Mouse (Mus musculus) CH12.LX (cell line): ENCODE data around the gene Alppl2. TPM values are rescaled to one million over a fixed set of nuclear protein-coding genes. Genes with fewer than 3 reads are reported as not detected.

Experiments used
- DNase-seq: peaks from one replicate; pipeline ENCODE4 v3.0.0-alpha.2; 2013; ENCODE audit errors: extremely low read depth
- H3K27ac ChIP-seq: 2 replicates; pipeline ENCODE4 v1.5.1; 2012; ENCODE audit warnings: low read depth, mild to moderate bottlenecking, control low read depth, moderate library complexity; ENCODE audit not compliant: insufficient read depth
- H3K27me3 ChIP-seq: replicated peaks from 2 replicates; pipeline ENCODE3; 2012; ENCODE audit warnings: inconsistent platforms
- H3K36me3 ChIP-seq, 2 experiments: replicated peaks in 1 of 2; 2 replicates each; pipeline versions ENCODE3 to v1.6.1; 2012; ENCODE audit warnings: inconsistent platforms in 1 of 2, low read length in 1 of 2, mild to moderate bottlenecking in 1 of 2, mixed read lengths in 1 of 2, moderate library complexity in 1 of 2; ENCODE audit not compliant: control insufficient read depth in 1 of 2, insufficient read depth in 1 of 2
- H3K4me1 ChIP-seq, 2 experiments: 2 replicates each; pipeline ENCODE4 v1.6.1; 2012; ENCODE audit warnings: inconsistent platforms in 1 of 2, moderate library complexity in 1 of 2; ENCODE audit not compliant: insufficient read depth in 2 of 2, control insufficient read depth in 1 of 2
- H3K4me2 ChIP-seq: 2 replicates; pipeline ENCODE4 v1.6.1; 2012; ENCODE audit warnings: low read depth, mild to moderate bottlenecking, control low read depth; ENCODE audit not compliant: poor library complexity, insufficient read depth, severe bottlenecking
- H3K4me3 ChIP-seq, 3 experiments: fragments of 150-350 bp in 1 of 3; sonication (generic) in 1 of 3; replicated peaks in 1 of 3; 2 replicates each; pipeline versions ENCODE3 to v1.5.1; 2011 to 2012; ENCODE audit warnings: low read depth in 2 of 3, low read length in 2 of 3, mild to moderate bottlenecking in 2 of 3, moderate library complexity in 2 of 3, control low read depth in 1 of 3, improper control_type of control experiment in 1 of 3, inconsistent platforms in 1 of 3, mixed read lengths in 1 of 3; ENCODE audit not compliant: poor library complexity in 1 of 3
- H3K79me2 ChIP-seq: replicated peaks from 2 replicates; pipeline ENCODE4 v1.6.1; 2012; ENCODE audit warnings: mild to moderate bottlenecking, moderate library complexity; ENCODE audit not compliant: control insufficient read depth, poor library complexity, insufficient read depth, severe bottlenecking; ENCODE audit errors: extremely low read depth
- H3K9ac ChIP-seq: 2 replicates; pipeline ENCODE4 v1.6.1; 2012; ENCODE audit warnings: low read depth, mild to moderate bottlenecking, control low read depth, moderate library complexity; ENCODE audit not compliant: insufficient read depth
- H3K9me3 ChIP-seq: replicated peaks from 2 replicates; pipeline ENCODE3; 2012; ENCODE audit warnings: low read length, inconsistent platforms, mixed read lengths
- BHLHE40 ChIP-seq: IDR thresholded peaks from 2 replicates; pipeline ENCODE4 v1.6.1; 2011; ENCODE audit warnings: mild to moderate bottlenecking, low read depth, low read length, improper control_type of control experiment
- CTCF ChIP-seq, 2 experiments: IDR thresholded peaks in 1 of 2; conservative IDR thresholded peaks in 1 of 2; 2 replicates each; pipeline ENCODE4 v1.5.1; 2011 to 2012; ENCODE audit warnings: low read depth in 2 of 2, low read length in 2 of 2, improper control_type of control experiment in 1 of 2, inconsistent platforms in 1 of 2, mild to moderate bottlenecking in 1 of 2, moderate library complexity in 1 of 2
- ELF1 ChIP-seq: IDR thresholded peaks from 2 replicates; pipeline ENCODE4 v1.6.1; 2014; ENCODE audit warnings: low read depth, mild to moderate bottlenecking, inconsistent platforms, low read length, improper control_type of control experiment
- GABPA ChIP-seq: IDR thresholded peaks from 2 replicates; pipeline ENCODE4 v1.6.1; 2012; ENCODE audit warnings: low read depth, low read length, improper control_type of control experiment, inconsistent platforms; ENCODE audit not compliant: insufficient replicate concordance
- HCFC1 ChIP-seq: IDR thresholded peaks from 2 replicates; pipeline ENCODE4 v1.6.1; 2012; ENCODE audit warnings: low read depth, mild to moderate bottlenecking, inconsistent platforms, low read length, improper control_type of control experiment
- IRF4 ChIP-seq: IDR thresholded peaks from 2 replicates; pipeline ENCODE4 v1.6.1; 2014; ENCODE audit warnings: low read depth, mild to moderate bottlenecking, inconsistent platforms, low read length, improper control_type of control experiment
- JUN ChIP-seq: IDR thresholded peaks from 2 replicates; pipeline ENCODE4 v1.6.1; 2011; ENCODE audit warnings: low read depth, mild to moderate bottlenecking, low read length, improper control_type of control experiment, moderate library complexity; ENCODE audit not compliant: insufficient read depth
- MEF2A ChIP-seq: IDR thresholded peaks from 2 replicates; pipeline ENCODE4 v1.6.1; 2014; ENCODE audit warnings: low read depth, mild to moderate bottlenecking, inconsistent platforms, low read length, improper control_type of control experiment, borderline replicate concordance
- MXI1 ChIP-seq: IDR thresholded peaks from 2 replicates; pipeline ENCODE4 v1.6.1; 2011; ENCODE audit warnings: mild to moderate bottlenecking, low read depth, low read length, improper control_type of control experiment
- MYC ChIP-seq: IDR thresholded peaks from 2 replicates; pipeline ENCODE4 v1.6.1; 2011; ENCODE audit warnings: low read depth, mild to moderate bottlenecking, improper control_type of control experiment, low read length
- NELFE ChIP-seq: IDR thresholded peaks from 2 replicates; pipeline ENCODE4 v1.6.1; 2011; ENCODE audit warnings: low read depth, low read length, improper control_type of control experiment
- PAX5 ChIP-seq: IDR thresholded peaks from 2 replicates; pipeline ENCODE4 v1.6.1; 2012; ENCODE audit warnings: low read length, inconsistent platforms, mixed read lengths
- RAD21 ChIP-seq: IDR thresholded peaks from 2 replicates; pipeline ENCODE4 v1.6.1; 2011; ENCODE audit warnings: low read depth, mild to moderate bottlenecking, low read length, improper control_type of control experiment, moderate library complexity
- SMC3 ChIP-seq: IDR thresholded peaks from 2 replicates; pipeline ENCODE4 v1.6.1; 2011; ENCODE audit warnings: low read depth, low read length, improper control_type of control experiment
- ZKSCAN1 ChIP-seq: IDR thresholded peaks from 2 replicates; pipeline ENCODE4 v1.6.1; 2012; ENCODE audit warnings: low read depth, inconsistent platforms, low read length, improper control_type of control experiment, borderline replicate concordance
- dilution Hi-C: fragments of 300-500 bp; cut with MboI; formaldehyde crosslinking; loops from 2 replicates; pipeline ENCODE4 v1.14.3; 2020; ENCODE audit warnings: low sequenced_read_pairs; ENCODE audit not compliant: extremely low pct_unique_long_range_greater_than_20kb, extremely low pct_ligation_motif_present
- in situ Hi-C: fragments of 300-500 bp; cut with MboI; formaldehyde crosslinking; loops from 3 replicates; pipeline ENCODE4 v1.14.3; 2019; ENCODE audit warnings: low sequenced_read_pairs, low pct_ligation_motif_present, low pct_unique_long_range_greater_than_20kb, mixed read lengths
- polyA plus RNA-seq: library from polyadenylated mRNA; unstranded; fragments of >175 nt; gene quantifications from 2 replicates; pipeline ENCODE4 v1.2.1, GENCODE M21; 2012; ENCODE audit warnings: low read depth; ENCODE audit not compliant: insufficient read length
- total RNA-seq, 2 experiments: library from RNA; depleted of rRNA; stranded (reverse); fragments of 300-350 nt in 1 of 2; fragments of >200 nt in 1 of 2; gene quantifications; 2 replicates each; pipeline ENCODE4 v1.2.3; 2012 to 2014

Alppl2 gene
- total and polyA plus RNA-seq, 3 experiments = not detected

DNA sequence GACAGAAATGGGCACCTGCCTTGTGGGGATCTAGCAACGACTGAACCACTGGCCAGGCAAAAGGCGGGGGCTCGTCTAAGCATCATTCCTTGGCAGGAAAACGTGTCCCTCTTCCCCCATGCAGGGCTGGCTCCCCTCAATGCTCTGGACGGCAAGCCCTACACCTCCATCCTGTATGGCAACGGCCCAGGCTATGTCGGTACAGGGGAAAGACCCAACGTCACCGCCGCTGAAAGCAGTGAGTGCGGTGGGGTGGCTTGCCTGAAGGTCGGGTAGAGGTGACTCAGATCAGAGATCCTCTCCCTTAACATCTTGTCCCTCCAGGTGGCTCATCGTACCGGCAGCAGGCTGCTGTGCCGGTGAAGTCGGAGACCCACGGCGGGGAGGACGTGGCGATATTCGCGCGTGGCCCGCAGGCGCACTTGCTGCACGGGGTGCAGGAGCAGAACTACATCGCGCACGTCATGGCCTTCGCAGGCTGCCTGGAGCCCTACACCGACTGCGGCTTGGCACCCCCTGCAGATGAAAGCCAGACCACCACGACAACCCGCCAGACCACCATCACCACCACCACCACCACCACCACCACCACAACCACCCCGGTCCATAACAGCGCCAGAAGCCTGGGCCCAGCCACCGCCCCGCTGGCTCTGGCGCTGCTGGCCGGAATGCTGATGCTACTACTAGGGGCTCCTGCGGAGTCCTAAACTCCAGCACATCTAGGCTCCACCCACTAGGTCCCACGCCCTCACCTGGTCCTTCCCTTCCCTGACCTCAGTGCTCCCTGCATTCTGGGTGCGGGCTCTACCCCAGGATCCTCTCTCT lies 37.7 kb upstream of the Alppl2 start:
- no peak overlapping the region for H3K4me2 ChIP-seq
- dilution Hi-C loops = no loop called here
- no peak overlapping the region for H3K27ac ChIP-seq
- H3K9ac ChIP-seq = no peak overlapping the region
- in situ Hi-C loops = no loop called here
- H3K36me3 ChIP-seq = no peaks in the 10 kb centered on the region
- no peaks in the 10 kb centered on the region for H3K4me1 ChIP-seq
- H3K79me2 ChIP-seq = no peaks in the 10 kb centered on the region
- H3K9me3 ChIP-seq = no peaks in the 10 kb centered on the region
- H3K27me3 ChIP-seq = peaks cover 4% of the 10 kb centered on the region
- TF ChIP-seq JUN (no peak), CTCF (conservative IDR thresholded peaks at IDR 0.05 in 1 of 2, IDR thresholded peaks at IDR 0.05 in 1 of 2; ENCODE audit: low read depth in 2 of 2, low read length in 2 of 2) (no peak), NELFE (no peak), PAX5 (no peak), IRF4 (no peak), MEF2A (no peak), ELF1 (no peak), BHLHE40 (no peak), RAD21 (no peak), GABPA (no peak), ZKSCAN1 (no peak), MXI1 (no peak)
- no peak for DNase-seq
- H3K4me3 ChIP-seq = no peak overlapping the region

DNA sequence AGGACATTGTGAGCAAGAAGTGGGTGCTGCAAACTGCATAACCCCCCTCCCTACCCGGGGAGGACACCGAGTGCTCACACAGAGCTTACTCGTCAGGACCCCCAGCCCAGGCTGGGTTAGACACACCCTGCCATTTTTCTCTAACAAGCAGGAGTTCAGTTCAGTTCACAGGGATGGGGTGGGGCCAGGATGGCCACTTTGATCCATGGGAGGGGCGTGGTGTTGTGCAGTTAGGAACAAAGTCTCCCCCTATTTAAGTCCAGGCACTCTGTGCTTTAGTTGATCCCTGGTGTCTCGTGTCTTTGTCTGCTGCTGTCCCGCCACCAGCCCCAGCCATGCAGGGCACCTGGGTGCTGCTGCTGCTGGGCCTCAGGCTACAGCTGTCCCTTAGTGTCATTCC lies 34.9 kb upstream of the Alppl2 start, which contains the start of gene Akp3:
Gene Akp3 (plus strand): TSS at position 301 of the 400 bp plus-strand sequence.
- no peak for TF ChIP-seq SMC3
- no peak for TF ChIP-seq HCFC1
- TF ChIP-seq MYC = no peak
- no peak for TF ChIP-seq JUN
- DNase-seq = no peak
- Histone ChIP-seq H3K27me3 (peaks cover 4% of the 10 kb centered on the region), H3K4me2 (no peak within 1 kb of the TSS), H3K4me3 (no peak within 1 kb of the TSS), H3K36me3 (no peaks in the 10 kb centered on the region), H3K4me1 (peaks cover 0 to 9% of the 10 kb centered on the region in 2 experiments; a peak in 2 of 4 replicates), H3K9ac (no peak within 1 kb of the TSS), H3K27ac (no peak within 1 kb of the TSS), H3K9me3 (no peaks in the 10 kb centered on the region), H3K79me2 (no peaks in the 10 kb centered on the region)
- in situ Hi-C loops = no loop called here
- dilution Hi-C loops = no loop called here
